Mouse (Mus musculus): ENCODE measurements around the gene Fam162a. TPM values are rescaled to one million over a fixed set of nuclear protein-coding genes. Genes with fewer than 3 reads are reported as not detected.
"Not testable (repeated sequence)": the region's sequence is repeated elsewhere in the genome, so short reads cannot be mapped to it uniquely, and the experiment has no call there.

Gene Fam162a
- polyA plus RNA-seq (2016; fragmentation: Nextera tagmentation; extraction: Ambion mirVana) = 619 and 675 TPM in 2 replicates

- Histone ChIP-seq H3K9me3 (no peaks in the 10 kb centered on the region), H3K27ac (peak within 1 kb of the TSS; percentile 95), H3K4me3 (peak within 1 kb of the TSS; percentile 86), H3K36me3 (peaks cover 12% of the 10 kb centered on the region), H3K4me1 (peaks cover 29% of the 10 kb centered on the region), H3K27me3 (ENCODE audit: insufficient read depth, poor library complexity, severe bottlenecking) (no peaks in the 10 kb centered on the region)
- peak; percentile 96 for DNase-seq (ENCODE audit: low spot score)
- WGBS = under 1% methylated on average over 76 of the region's 81 CpGs
These were observed at the start of gene Fam162a, which contains the start of gene Ccdc58 for GRCm38 (mm10) chr16:36071450-36072379. TSS of gene Fam162a (minus strand) at chr16:36071594. TSS of gene Ccdc58 (plus strand) at chr16:36071685.

GRCm38 (mm10) chr16:36115751-36116150 lies 44.4 kb upstream of the Fam162a start:
- DNase-seq (ENCODE audit: low spot score); H3K9me3 ChIP-seq; H3K4me3 ChIP-seq; H3K27me3 ChIP-seq (ENCODE audit: insufficient read depth, poor library complexity, severe bottlenecking); H3K27ac ChIP-seq; H3K36me3 ChIP-seq; H3K4me1 ChIP-seq: not testable (repeated sequence)
- WGBS = 86% methylated on average over 6 of the region's 6 CpGs

GRCm38 (mm10) chr16:36111486-36111885 lies 40.1 kb upstream of the Fam162a start:
- not testable (repeated sequence) for H3K9me3 ChIP-seq; H3K27me3 ChIP-seq (ENCODE audit: insufficient read depth, poor library complexity, severe bottlenecking); DNase-seq (ENCODE audit: low spot score); H3K27ac ChIP-seq; H3K36me3 ChIP-seq; H3K4me3 ChIP-seq; H3K4me1 ChIP-seq

- H3K4me1 ChIP-seq = no peaks in the 10 kb centered on the region
- H3K27ac ChIP-seq = no peak overlapping the region
- 0 out of 2 replicates have a peak, but pooled peaks cover 4% of the 10 kb centered on the region for H3K9me3 ChIP-seq
- H3K4me3 ChIP-seq = no peak overlapping the region
- no peak for DNase-seq (ENCODE audit: low spot score)
- WGBS = 71% methylated on average over 1 of the region's 1 CpGs
- no peaks in the 10 kb centered on the region for H3K27me3 ChIP-seq (ENCODE audit: insufficient read depth, poor library complexity, severe bottlenecking)
- no peaks in the 10 kb centered on the region for H3K36me3 ChIP-seq
These were observed 30.8 kb upstream of the Fam162a start for GRCm38 (mm10) chr16:36102211-36102610.

- H3K4me1 ChIP-seq = no peaks in the 10 kb centered on the region
- 89% methylated on average over 1 of the region's 1 CpGs for WGBS
- H3K27ac ChIP-seq = no peak overlapping the region
These were observed 30.1 kb upstream of the Fam162a start for GRCm38 (mm10) chr16:36101526-36101925.

GRCm38 (mm10) chr16:36097813-36098499 lies 26.6 kb upstream of the Fam162a start:
- not testable (repeated sequence) for DNase-seq (ENCODE audit: low spot score); H3K27ac ChIP-seq; H3K4me3 ChIP-seq; H3K27me3 ChIP-seq (ENCODE audit: insufficient read depth, poor library complexity, severe bottlenecking); H3K9me3 ChIP-seq; H3K36me3 ChIP-seq; H3K4me1 ChIP-seq
- 88% methylated on average over 12 of the region's 12 CpGs for WGBS

More at GRCm38 (mm10) chr16:36101526-36101925, 30.1 kb upstream of the Fam162a start:
- Histone ChIP-seq H3K4me3 (no peak overlapping the region), H3K36me3 (no peaks in the 10 kb centered on the region), H3K9me3 (0 out of 2 replicates have a peak, but pooled peaks cover 4% of the 10 kb centered on the region), H3K27me3 (ENCODE audit: insufficient read depth, poor library complexity, severe bottlenecking) (no peaks in the 10 kb centered on the region)
- DNase-seq (ENCODE audit: low spot score) = no peak

GRCm38 (mm10) chr16:36094079-36094478 lies 22.7 kb upstream of the Fam162a start:
- Histone ChIP-seq H3K9me3 (no peaks in the 10 kb centered on the region), H3K27me3 (ENCODE audit: insufficient read depth, poor library complexity, severe bottlenecking) (no peaks in the 10 kb centered on the region), H3K27ac (no peak overlapping the region), H3K4me1 (no peaks in the 10 kb centered on the region), H3K36me3 (peaks cover 32% of the 10 kb centered on the region), H3K4me3 (no peak overlapping the region)
- no peak for DNase-seq (ENCODE audit: low spot score)
- WGBS = 90% methylated on average over 3 of the region's 3 CpGs

- WGBS = 92% methylated on average over 11 of the region's 11 CpGs
- Histone ChIP-seq H3K4me3 (no peak overlapping the region), H3K4me1 (no peaks in the 10 kb centered on the region), H3K36me3 (peaks cover 56% of the 10 kb centered on the region), H3K27me3 (ENCODE audit: insufficient read depth, poor library complexity, severe bottlenecking) (no peaks in the 10 kb centered on the region), H3K27ac (no peak overlapping the region), H3K9me3 (no peaks in the 10 kb centered on the region)
- DNase-seq (ENCODE audit: low spot score) = no peak
These were observed 19.6 kb upstream of the Fam162a start for GRCm38 (mm10) chr16:36090785-36091509.

- Histone ChIP-seq H3K9me3 (no peaks in the 10 kb centered on the region), H3K36me3 (peaks cover 65% of the 10 kb centered on the region), H3K4me1 (no peaks in the 10 kb centered on the region), H3K4me3 (no peak overlapping the region), H3K27ac (no peak overlapping the region), H3K27me3 (ENCODE audit: insufficient read depth, poor library complexity, severe bottlenecking) (no peaks in the 10 kb centered on the region)
- WGBS = 88% methylated on average over 8 of the region's 8 CpGs
- DNase-seq (ENCODE audit: low spot score) = no peak
These were observed 18.6 kb upstream of the Fam162a start for GRCm38 (mm10) chr16:36089850-36090616.

GRCm38 (mm10) chr16:36089065-36089464 lies 17.7 kb upstream of the Fam162a start:
- Histone ChIP-seq H3K4me3 (no peak overlapping the region), H3K27me3 (ENCODE audit: insufficient read depth, poor library complexity, severe bottlenecking) (no peaks in the 10 kb centered on the region), H3K4me1 (no peaks in the 10 kb centered on the region), H3K27ac (no peak overlapping the region), H3K9me3 (no peaks in the 10 kb centered on the region), H3K36me3 (peaks cover 74% of the 10 kb centered on the region)
- 83% methylated on average over 7 of the region's 7 CpGs for WGBS
- DNase-seq (ENCODE audit: low spot score) = peak; percentile 45

- Histone ChIP-seq H3K4me1 (no peaks in the 10 kb centered on the region), H3K27ac (no peak overlapping the region), H3K4me3 (no peak overlapping the region), H3K27me3 (ENCODE audit: insufficient read depth, poor library complexity, severe bottlenecking) (no peaks in the 10 kb centered on the region), H3K36me3 (peaks cover 85% of the 10 kb centered on the region), H3K9me3 (no peaks in the 10 kb centered on the region)
- DNase-seq (ENCODE audit: low spot score) = peak; percentile 63
- 77% methylated on average over 4 of the region's 4 CpGs for WGBS
These were observed 16.5 kb upstream of the Fam162a start for GRCm38 (mm10) chr16:36087846-36088245.

- no peak overlapping the region for H3K27ac ChIP-seq
- H3K27me3 ChIP-seq (ENCODE audit: insufficient read depth, poor library complexity, severe bottlenecking) = no peaks in the 10 kb centered on the region
- no peak for DNase-seq (ENCODE audit: low spot score)
- H3K9me3 ChIP-seq = no peaks in the 10 kb centered on the region
- H3K4me1 ChIP-seq = no peaks in the 10 kb centered on the region
- peaks cover 28% of the 10 kb centered on the region for H3K36me3 ChIP-seq
- WGBS = 93% methylated on average over 3 of the region's 3 CpGs
- H3K4me3 ChIP-seq = no peak overlapping the region
These were observed 8.5 kb upstream of the Fam162a start for GRCm38 (mm10) chr16:36079916-36080315.

Measured in heart, embryonic 10.5 days (tissue).